Mouse (Mus musculus) cerebellum, adult 9-10 months (tissue): ENCODE measurements at regions not wholly inside any gene's neighbourhood (a gene's known extent, or its start where the extent isn't known, plus 50 kb on each side); places are given as distances from the start of the nearest gene placed in this dataset.
A peak's percentile ranks its signal among the peaks of the same experiment; 100 is the strongest.
"Not testable (repeated sequence)": the region's sequence is repeated elsewhere in the genome, so short reads cannot be mapped to it uniquely, and the experiment has no call there.

Experiments used
- DNase-seq: peaks from one replicate; pipeline ENCODE4 v3.0.0; 2022

DNA sequence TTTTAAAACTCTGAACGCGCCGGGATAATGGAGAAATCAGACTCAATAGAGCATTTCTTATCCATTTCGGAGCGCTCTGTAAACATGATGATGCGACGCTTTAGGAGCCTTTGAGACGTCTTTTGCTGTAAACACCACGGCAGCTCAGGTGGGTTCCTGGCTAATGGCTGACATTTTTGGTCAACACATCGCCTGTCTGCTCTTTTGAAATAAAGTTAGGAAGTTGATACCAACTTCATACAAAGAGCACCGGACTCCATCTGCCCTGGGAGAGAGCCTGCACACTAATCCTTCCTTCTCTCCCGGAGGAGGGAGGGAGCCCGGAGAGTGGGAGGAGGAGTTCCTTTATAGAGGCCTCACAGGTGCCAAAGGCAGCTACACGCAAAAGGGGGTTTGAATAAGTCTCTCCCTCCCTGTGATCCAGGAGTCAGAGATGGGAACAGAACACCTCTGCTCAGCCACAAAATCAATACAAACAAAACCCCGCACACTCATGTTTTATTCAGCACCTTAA is 63.8 kb upstream of the Srsf6 start:
- DNase-seq: no peak

DNA sequence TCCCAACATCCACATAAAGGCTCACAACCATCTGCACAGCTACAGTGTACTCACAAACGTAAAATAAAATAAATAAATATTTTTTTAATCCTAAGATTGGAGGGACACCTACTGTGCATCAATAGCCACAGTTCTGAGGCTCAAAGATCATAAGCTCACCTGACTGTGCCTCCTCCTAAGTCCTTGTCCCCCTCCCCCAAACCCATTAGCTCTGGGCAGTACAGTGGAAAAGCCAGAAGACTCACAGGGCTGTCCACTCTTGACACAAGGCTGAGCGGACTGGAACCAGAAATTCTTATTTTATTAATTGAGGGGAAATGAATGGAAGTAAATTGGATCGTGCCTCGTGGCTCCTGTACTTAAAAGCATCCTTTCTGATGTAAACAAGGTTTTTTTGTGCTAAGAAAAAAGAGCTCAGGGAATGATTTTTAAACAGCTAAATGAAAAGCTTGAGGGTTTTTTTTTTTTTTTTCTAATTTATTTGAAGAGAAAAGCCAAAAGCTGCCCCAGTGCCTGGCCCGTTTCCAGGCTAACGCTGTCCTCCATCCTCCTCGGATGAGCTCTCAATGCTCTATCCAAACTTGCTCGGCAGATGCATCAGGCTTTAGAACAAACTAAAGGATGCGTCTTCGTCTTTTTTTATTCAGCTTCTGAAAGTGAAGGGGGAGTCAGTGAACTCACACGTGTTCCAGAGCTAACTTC is 64.6 kb upstream of the Srsf6 start:
- DNase-seq: no peak

DNA sequence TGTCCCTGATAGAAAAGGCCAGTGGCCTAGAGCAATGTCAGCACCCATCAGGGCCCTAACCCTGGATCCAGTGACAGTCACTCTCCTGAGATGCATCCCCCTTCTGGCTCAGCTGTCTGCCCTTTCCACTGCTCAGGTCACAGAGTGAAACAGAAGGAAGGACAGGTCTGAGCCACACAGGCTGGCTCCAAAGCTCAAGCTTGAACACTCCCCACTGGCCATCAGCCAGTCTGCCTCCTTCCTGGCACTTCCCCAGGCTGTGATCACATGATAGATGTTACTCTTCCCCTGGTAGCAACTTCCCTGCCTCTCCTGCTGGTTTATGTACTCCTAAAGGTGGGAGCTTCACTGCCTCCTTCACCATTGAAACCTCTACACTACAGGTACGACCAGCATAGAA is 66.8 kb upstream of the Srsf6 start:
- no peak for DNase-seq

DNA sequence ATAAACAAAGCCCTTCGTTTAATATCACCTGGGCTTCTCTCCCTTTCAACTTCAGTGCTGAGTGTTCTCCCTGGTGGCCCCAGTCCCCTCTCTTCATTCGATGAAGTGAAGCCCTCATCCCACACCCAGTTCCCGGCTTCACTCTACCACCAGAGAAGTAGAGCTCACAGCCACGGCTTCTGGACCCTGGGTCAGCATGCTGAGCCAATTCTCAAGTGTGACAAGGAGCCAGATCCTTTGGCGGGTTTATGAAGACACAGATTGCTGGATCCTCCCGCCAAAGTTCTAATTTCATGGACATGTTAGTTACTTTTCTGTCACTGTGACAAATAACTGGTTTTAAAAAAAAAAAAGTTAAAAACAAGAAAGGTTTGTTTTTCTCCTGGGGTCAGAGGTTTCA is 76.7 kb upstream of the Srsf6 start:
- DNase-seq: peak; percentile 25

DNA sequence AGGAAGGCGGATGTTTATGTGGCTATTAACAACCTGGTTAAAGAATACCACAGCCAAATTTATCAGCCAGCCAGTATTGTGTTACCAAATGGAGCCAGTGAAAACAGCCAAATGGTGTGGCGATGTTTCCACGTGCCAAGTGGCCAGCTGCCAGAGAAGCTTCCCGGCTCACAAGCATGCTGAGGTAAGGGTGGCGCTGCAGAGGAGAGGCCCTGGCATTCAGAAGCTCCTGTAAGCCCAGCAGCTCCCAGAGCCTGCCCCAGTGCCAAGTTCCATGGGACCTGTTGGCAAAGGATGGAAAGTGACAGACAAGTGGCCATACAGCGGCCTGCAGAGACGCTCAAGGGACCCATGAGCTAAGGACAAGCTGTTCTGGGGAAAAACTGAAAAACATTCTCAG is 77.8 kb upstream of the Srsf6 start:
- peak; percentile 95 for DNase-seq

DNA sequence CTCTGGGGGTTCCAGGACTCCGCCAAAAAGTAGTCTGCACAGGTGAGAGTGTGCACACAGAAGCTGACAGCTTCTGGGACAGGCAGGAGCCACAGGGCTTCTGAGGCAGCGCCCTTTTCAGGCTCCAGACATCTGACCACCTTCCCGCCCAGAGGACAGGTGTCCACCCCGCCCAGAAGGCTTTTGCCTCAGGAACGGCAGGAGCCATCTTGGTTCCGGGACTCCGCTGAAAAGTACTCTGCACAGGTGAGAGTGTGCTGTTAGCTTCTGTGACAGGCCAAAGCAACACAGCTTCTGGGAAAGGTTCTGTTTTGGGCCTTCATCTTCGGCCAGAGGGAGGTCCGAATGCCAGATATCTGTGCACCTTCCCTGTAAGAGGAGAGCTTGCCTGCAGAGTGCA is 89.6 kb upstream of the Srsf6 start:
- not testable (repeated sequence) for DNase-seq

DNA sequence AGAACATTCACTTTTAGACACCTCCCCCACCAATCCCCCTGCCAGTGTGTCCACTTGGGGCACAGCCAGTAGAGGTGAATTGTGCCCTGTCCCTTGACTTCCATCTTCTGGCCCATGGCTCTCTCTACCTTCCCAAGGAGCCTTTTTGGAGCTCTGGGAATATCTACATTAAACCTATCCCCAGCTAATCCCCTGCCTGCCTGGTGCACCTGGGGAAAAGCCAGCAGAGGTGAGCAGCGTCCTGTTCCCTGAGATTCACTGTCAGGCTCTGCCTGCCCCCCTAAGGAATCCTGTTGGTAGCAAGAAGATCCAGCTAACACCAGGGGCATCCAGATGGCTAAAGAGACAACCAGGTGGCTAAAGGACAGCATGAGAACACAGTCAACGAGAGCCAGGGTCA is 93.6 kb upstream of the Srsf6 start:
- DNase-seq: no peak

DNA sequence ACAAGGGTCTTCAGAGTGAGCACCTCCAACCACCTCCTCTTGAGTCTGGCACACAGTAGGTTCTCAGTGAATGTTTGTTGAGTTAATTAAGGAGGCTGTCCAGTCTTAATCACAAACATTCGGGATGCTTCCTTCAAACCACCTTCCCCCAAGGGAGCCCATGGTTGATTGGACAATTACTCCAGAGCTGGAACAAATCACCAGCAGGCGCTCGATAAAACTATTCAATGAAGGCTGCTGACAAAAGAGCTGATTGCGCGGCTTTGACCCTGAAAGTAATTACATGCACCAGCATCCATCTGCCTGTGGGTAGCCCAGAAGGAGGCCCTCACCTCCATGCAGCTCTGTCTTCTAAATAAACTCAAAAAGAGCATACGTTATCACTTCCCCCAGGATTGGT is 97.6 kb upstream of the Srsf6 start:
- DNase-seq: no peak

DNA sequence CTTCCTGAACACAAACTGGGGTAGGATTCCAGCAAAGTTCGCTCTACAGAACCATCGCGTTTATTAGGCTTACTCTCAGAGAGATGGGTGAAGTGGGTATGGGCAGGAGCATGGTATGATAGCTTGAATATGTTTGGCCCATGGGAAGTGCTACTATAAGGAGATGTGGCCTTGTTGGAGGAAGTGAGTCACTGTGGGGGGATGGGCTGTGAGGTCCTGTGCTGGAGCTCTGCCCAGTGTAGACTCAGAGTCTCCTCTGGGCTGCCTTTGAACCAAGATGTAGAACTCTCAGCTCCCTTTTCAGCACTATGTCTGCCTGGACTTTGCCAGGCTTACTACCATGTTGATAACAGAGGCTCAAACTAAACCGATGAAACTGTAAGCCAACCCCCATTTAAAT is 112.5 kb upstream of the Srsf6 start:
- no peak for DNase-seq

DNA sequence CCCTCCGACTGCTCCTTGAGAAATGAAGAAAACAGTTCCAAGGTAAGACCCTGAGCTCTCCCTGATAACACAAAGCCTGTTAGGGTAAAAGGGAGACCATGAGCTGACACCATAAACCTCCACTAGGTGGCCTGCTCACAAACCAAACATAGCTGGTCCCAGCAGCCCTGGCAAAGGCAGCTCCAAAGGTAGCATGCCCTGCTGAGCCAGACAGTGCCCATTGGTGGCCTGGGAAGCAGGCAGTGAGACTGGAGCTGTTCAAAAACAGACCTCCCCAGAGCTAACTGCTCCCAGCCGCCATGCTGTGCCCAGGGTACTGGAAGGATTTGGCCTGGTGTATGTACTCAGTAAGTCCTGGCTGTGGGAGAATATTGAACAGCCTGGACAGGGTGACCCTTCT is 117.1 kb upstream of the Srsf6 start:
- DNase-seq: peak; percentile 53

DNA sequence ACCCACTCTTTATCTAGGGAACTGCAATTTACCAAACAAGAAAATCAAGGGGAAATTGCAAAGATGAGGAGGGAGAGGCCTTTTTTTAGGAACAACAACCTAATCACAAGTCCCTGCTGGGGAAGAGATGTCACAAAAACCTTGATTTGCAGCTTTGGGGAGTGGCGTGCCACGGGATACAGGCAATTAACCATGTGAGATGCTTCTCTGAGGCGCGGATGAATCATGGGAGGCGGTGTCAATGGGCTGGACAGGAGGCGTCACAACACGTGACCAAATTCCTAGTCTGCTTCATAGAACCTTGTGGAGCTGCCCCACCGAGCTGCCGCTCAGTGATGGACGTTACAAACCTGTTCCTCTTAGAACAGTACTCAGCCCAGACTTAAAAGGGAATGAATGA is 123.6 kb upstream of the Srsf6 start:
- no peak for DNase-seq

DNA sequence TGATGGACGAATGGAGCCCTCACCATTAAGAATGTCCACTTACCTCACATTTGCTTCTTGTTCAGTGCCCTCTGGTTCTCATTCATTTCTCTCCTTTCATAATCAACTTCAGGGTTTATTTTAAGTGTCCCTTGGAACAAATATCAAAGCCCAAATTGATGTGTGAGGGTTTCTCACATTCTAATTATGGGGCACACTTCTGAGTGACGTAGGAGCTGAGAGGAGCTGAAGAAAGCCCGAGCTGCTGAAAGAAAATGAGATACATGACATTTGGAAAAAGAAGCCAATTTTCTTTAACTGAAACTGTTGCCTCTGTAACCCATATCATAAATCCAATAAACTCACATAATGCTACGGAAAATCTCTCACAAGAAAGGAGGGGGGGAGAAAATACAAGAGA is 134.8 kb upstream of the Srsf6 start:
- no peak for DNase-seq

DNA sequence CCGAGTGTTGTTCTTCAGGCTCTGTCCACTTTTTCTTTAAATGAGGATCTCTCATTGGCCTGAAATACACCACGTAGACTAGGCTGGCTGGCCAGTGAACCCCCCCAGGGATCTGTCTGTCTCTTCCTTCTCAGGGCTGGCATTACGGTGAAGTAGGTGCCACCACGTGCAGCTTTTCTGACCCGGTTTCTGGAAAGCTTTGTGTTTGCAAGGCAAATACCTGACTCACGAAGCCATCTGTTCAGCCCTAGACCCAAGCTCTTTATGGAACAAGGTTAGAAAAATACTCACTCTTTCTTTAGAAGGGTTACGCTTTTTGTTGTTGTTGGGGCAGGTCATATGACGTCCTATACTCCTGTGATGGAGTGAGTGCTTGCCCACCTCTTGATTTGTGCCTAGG is 133.3 kb upstream of the Ptprt start:
- no peak for DNase-seq

DNA sequence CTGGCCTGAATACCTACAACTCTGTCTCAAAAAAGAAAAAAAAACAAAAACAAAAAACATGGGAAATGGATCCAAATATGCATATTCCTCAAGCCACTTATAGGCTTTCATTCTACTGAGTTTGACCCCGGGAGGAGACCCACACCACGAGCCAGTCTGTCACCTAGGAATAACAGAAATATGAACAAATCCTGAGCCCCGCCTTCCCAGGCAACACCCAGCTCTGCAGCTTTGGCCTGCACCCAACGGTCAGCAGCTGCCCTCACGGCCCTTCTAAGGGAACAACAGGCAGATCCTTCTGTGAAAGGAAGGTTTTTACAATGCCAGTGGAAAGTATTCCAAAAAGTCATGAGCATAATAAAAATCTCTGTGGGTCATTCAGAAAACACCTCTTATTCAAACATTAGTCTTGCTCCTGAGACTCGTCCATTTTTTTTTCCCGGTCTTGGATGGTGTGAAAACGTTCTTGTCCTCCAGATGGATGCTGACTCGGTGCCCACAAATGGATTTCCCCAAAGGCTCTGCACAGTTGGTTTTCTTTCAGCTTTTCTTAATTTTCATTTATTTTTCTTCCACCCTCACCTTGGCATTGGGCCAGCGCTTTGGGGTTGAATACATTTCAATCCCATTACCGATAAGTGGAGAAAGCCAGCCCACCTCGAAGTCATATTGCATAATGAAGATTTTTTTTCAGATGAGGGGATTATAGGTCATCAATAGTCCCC is 130.6 kb upstream of the Ptprt start:
- peak; percentile 4 for DNase-seq

DNA sequence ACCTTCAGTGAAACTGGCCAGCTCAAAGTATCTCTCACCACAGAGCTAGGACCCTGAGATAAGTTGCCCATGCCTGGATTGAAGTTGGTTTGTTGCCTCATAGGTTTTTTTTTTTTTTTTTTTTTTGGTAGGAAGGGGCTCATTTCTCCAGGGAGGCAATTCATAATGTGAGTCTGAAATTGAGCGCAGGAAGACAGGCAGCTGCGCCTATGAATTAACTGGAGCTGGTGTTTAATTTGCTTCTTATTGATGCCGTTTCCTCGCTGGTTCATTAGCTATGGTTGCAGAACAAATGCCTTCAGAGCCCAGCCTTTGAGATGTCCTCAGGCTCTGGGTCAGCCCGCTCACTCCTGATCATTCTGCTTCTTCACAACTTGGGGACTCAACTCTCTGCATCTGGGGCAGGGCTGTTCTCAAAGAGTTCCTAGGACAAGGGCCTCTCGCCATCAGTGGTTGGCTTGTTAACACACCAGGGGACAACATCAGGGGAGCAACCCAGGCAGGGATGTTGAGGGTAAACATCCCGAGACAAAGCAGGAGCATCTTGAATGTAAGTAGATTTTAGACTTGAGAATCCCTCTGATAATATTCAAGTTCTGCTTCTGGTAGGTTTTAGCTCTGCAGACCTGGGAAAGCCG is 123.3 kb upstream of the Ptprt start:
- DNase-seq: no peak

DNA sequence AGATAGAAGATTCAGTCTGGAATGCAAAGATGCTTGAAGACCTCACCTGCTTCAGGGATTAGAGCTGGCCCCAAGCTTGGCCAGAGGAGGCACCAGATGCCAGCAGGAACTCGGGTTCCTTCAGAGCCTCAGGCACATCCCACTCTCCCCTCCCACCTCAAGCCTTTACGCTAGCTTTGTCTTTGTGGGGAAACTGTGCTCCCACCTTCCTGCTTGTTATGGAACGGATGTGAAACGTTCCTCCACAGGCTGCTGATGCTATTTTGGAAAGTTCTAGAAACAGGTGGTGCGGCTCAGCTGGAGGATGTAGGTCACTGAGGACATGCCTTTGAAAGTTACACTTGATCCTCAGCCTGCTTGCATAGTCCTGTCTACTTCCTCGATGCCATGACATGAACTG is 120.7 kb upstream of the Ptprt start:
- DNase-seq: no peak

DNA sequence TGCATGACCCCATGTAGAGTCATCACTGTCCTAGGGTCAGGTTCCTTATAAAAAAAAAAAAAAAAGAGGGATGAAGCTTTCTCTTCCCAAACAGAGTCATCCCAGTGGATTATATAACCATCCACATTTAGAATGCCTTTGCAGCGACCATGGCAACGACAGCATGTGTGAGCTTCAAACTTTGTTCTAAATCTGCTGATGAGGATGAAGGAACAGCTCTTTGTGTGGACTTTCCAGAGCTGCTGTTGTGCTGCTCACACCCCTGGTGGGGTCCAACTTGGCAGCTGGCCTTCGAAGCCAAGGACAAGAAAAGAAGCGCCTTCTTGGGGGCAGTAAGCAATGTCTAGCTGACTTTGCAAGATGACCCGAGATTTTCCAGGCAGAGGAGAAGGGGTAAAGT is 115.6 kb upstream of the Ptprt start:
- no peak for DNase-seq

DNA sequence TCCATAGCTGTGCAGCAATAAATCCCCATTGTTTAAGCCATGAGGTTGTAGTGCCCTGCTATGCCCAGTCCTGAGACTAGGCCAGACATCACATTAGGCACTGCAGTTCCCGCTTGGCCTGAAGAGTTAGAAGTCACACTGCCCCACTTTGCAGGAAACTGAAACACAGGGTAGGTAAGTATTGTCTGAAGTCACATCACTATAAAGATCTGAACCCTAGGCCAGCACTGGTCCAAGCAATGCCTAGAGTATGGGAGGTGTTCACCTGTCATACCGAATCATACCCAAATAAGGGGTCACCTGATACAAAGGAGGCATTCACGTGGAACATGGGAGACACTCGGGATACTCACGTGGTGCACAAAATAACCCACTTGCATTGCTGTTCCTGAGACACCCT is 111.6 kb upstream of the Ptprt start:
- DNase-seq: no peak

DNA sequence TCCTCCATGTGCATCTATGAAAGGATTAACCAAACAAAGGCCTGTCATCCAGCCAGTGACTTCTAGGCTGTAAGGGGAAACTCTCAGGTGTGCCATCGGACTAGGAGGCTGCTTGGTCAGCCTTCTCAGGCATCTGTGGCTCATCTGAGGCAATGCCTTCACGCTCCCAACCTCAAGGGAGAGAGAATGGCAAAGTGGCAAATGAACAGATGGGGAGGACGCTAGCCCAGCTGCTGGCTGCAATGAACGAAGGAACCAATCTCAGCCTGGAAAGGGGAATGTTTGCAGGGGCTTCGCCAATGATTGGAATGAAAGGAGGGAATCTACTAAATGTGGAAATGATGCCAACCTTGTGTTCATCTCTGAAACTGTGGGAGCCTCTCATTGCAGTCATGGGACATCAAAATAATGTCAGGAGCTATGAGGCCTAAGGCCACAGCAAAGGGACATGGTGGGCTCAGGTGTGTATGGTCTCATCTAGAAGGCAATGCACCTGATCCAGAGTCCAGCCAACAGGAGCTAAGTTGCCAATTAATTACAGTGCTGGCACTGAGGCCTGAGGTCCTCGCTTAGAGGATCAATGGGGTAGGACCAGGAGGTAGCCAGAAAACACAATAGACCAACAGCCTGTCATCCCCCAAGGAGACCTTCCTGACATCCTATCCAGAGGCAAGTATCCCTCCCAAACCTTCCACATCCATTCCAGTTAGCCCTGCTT is 108.9 kb upstream of the Ptprt start:
- no peak for DNase-seq

DNA sequence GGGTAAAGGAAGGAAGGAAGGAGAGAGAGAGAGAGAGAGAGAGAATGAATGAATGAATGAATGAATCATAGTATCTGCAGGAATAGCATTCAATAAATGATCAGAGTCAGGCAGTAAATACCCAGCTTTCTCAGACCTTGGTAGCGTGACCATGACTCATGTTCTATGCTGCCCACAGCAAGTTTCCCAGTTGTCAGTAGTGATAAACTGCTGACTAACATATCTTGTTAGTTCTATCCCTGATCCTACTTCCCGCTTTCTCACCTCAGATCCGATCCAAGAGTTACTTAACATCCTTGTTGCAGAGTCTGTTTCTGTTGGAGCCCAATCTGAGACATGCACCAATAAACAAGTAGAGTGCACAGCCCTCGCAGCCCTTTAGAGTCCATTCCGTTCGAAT is 103.1 kb upstream of the Ptprt start:
- DNase-seq: no peak

DNA sequence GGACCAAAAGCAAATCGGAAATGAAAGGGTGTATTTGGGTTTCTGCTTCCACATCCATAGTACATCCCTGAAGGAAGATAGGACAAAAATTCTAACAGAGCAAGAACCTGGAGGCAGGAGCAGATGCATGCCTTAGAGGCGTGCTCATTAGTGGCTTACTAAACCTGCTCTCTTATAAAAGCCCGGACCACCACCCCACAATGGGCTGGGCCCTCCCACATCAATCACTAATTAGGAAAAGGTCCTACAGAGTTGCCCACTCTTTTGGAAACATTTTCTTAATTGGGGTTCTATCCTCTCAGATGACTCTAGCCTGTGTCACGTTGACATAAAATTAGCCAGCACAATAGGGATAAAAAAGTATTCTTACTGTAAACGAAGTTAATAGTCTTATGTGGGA is 79.6 kb upstream of the Ptprt start:
- no peak for DNase-seq

DNA sequence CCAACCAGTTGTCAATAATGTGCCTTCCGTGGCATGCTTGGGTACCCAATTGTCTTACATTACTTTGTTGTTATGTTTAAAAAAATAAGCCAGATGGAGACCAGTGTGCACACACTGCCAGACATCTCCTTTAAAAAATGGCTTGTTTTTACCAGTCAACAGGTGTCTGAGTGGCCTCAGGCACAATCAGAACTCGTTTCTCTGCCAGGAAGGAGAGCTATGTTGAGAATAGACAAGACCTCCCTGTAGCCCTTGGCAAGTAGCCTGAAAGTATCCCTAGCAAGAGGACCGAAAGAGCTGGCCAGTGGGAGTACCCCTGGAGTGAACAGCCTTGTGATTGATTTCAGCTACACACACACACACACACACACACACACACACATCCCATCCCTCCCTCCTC is 74.8 kb upstream of the Ptprt start:
- DNase-seq: no peak

DNA sequence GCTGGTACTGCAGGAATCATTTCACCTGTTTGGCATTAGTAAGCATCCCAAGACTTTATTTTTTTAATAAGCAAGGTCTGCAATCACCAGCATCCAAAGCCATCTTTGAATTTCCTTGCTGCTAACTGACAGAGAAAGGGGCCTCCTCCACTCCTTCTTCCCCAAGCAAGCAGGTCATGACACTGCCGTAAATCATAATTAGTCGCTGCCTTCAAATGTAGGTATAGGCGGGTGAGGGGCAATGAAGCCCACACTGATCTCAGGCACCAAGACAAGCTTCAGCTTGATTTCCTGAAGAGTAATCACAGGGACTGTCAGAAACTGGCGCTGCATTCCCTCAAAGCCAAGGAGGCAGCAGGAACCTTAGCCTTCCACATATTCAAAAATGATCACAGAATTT is 73.3 kb upstream of the Ptprt start:
- DNase-seq: no peak

DNA sequence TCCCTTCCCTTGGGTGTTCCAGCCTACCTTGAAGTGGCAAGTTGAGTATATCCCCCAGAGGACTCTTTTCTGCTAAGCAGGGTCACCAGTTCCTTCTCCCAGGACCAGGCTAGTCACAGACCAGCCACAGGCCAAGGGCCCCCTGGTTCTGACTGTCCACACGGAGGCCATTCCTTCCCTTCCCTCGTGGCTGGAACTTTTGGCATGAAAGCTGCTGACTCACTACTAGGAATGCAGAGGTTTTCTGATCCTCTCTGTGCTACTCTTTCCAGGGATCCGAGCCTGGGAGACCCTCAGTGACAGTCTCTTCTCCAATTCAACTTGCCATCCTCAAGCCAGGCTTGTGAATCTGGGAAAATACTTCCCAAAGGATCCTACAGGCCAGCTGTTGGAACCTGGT is 59.1 kb upstream of the Ptprt start:
- DNase-seq: no peak
